Comparison of ENCODE assay signal across 8 mouse cellular contexts in genomic region chr16:30510504-30511451, GRCm38 (mm10). TPM values are rescaled to one million over a fixed set of nuclear protein-coding genes. Genes with fewer than 3 reads are reported as not detected.
DNase-seq lines count a peak whose midpoint lies in the region; ATAC-seq and TF ChIP-seq lines count a peak whose summit lies in the region.

No protein-coding gene starts in this region.

- no peak for TF ChIP-seq CTCF in stomach, postnatal 0 days (IDR thresholded peaks at IDR 0.05; ENCODE audit: low read depth)

- WGBS in forebrain, embryonic 11.5 days = 6% methylated on average over 44 of the region's 44 CpGs
- WGBS in heart, embryonic 16.5 days = 3% methylated on average over 44 of the region's 44 CpGs
- WGBS in liver, embryonic 15.5 days (ENCODE audit: insufficient replicate concordance) = 4% methylated on average over 44 of the region's 44 CpGs
- 5% methylated on average over 44 of the region's 44 CpGs for whole genome bisulfite sequencing in neural tube, embryonic 12.5 days
- WGBS in stomach, postnatal 0 days = 2% methylated on average over 44 of the region's 44 CpGs

- peak; percentile 94 for DNase-seq in CD4-positive, CD25-positive, alpha-beta regulatory T cell, adult 2 months (ENCODE audit: low read depth, low spot score)
- DNase-seq in c-Kit-positive CD71-negative TER-119-negative erythroid progenitor cells, embryonic 14.5 days (ENCODE audit: low read depth) = peak; percentile 70
- peak; percentile 94 for DNase-seq in forebrain, embryonic 11.5 days (ENCODE audit: low spot score)
- DNase-seq in kidney, postnatal 25 days = peak; percentile 90 to 94
- peak; percentile 91 for DNase-seq in stomach, postnatal 0 days (ENCODE audit: low spot score)

- H3K9ac ChIP-seq in forebrain, embryonic 11.5 days (ENCODE audit: low read length) = peak overlapping the region; percentile 77
- H3K9ac ChIP-seq in heart, embryonic 16.5 days (ENCODE audit: low read length) = peak overlapping the region; percentile 96
- H3K9ac ChIP-seq in liver, embryonic 15.5 days = peak overlapping the region; percentile 83
- H3K9ac ChIP-seq in neural tube, embryonic 12.5 days = peak overlapping the region; percentile 75
- H3K9ac ChIP-seq in stomach, postnatal 0 days (ENCODE audit: low read length) = peak overlapping the region; percentile 89

- TF ChIP-seq EP300 in stomach, postnatal 0 days (optimal IDR thresholded peaks at IDR 0.05) = peak; percentile 23

- peak overlapping the region; percentile 56 for H3K4me3 ChIP-seq in forebrain, embryonic 11.5 days (ENCODE audit: low read depth, low read length)
- H3K4me3 ChIP-seq in heart, embryonic 16.5 days (ENCODE audit: low read length) = peak overlapping the region; percentile 82
- H3K4me3 ChIP-seq in liver, embryonic 15.5 days (replicated peaks) = peak overlapping the region; percentile 80
- H3K4me3 ChIP-seq in neural tube, embryonic 12.5 days = peak overlapping the region; percentile 57
- H3K4me3 ChIP-seq in stomach, postnatal 0 days (ENCODE audit: low read depth, low read length) = peak overlapping the region; percentile 58

- H3K27ac ChIP-seq in forebrain, embryonic 11.5 days (ENCODE audit: low read depth, low read length) = peak overlapping the region; percentile 81
- peak overlapping the region; percentile 97 for H3K27ac ChIP-seq in heart, embryonic 16.5 days (ENCODE audit: low read length)
- H3K27ac ChIP-seq in liver, embryonic 15.5 days (replicated peaks) = peak overlapping the region; percentile 84
- H3K27ac ChIP-seq in neural tube, embryonic 12.5 days = peak overlapping the region; percentile 58; the same call in 1 of the 2 replicates
- H3K27ac ChIP-seq in stomach, postnatal 0 days (replicated peaks) = peak overlapping the region; percentile 97

- H3K4me1 ChIP-seq in forebrain, embryonic 11.5 days (replicated peaks; ENCODE audit: control insufficient read depth, insufficient read depth, low read length) = peaks cover 2% of the 10 kb centered on the region; the same call in 1 of the 2 replicates
- peaks cover 41% of the 10 kb centered on the region for H3K4me1 ChIP-seq in heart, embryonic 16.5 days (ENCODE audit: control insufficient read depth, insufficient read depth, low read length)
- peaks cover 40% of the 10 kb centered on the region for H3K4me1 ChIP-seq in liver, embryonic 15.5 days (replicated peaks)
- peaks cover 27% of the 10 kb centered on the region for H3K4me1 ChIP-seq in neural tube, embryonic 12.5 days
- peaks cover 17% of the 10 kb centered on the region for H3K4me1 ChIP-seq in stomach, postnatal 0 days (replicated peaks; ENCODE audit: control insufficient read depth, insufficient read depth)

- no peaks in the 10 kb centered on the region for H3K27me3 ChIP-seq in forebrain, embryonic 11.5 days (ENCODE audit: control insufficient read depth, insufficient read depth, low read length)
- H3K27me3 ChIP-seq in heart, embryonic 16.5 days (ENCODE audit: control insufficient read depth, insufficient read depth, low read length) = peaks cover 5% of the 10 kb centered on the region; the same call in 1 of the 2 replicates
- H3K27me3 ChIP-seq in liver, embryonic 15.5 days = no peaks in the 10 kb centered on the region
- H3K27me3 ChIP-seq in neural tube, embryonic 12.5 days (replicated peaks) = no peaks in the 10 kb centered on the region
- H3K27me3 ChIP-seq in stomach, postnatal 0 days (ENCODE audit: control insufficient read depth, insufficient read depth, low read length) = no peaks in the 10 kb centered on the region

- H3K4me2 ChIP-seq in forebrain, embryonic 11.5 days (ENCODE audit: low read depth, low read length, severe bottlenecking) = peak overlapping the region; percentile 74
- H3K4me2 ChIP-seq in heart, embryonic 16.5 days (ENCODE audit: low read depth, low read length) = peak overlapping the region; percentile 85
- H3K4me2 ChIP-seq in liver, embryonic 15.5 days = peak overlapping the region; percentile 75
- peak overlapping the region; percentile 70 for H3K4me2 ChIP-seq in neural tube, embryonic 12.5 days (replicated peaks)
- H3K4me2 ChIP-seq in stomach, postnatal 0 days (replicated peaks; ENCODE audit: low read depth) = peak overlapping the region; percentile 75

- peak; percentile 93 for ATAC-seq in forebrain, embryonic 11.5 days (replicated peaks; ENCODE audit: low FRiP score)
- ATAC-seq in heart, embryonic 16.5 days (replicated peaks; ENCODE audit: extremely low read depth, insufficient read depth, low FRiP score) = peak; percentile 80
- peak; percentile 80 for ATAC-seq in liver, embryonic 15.5 days (ENCODE audit: insufficient read depth)
- peak; percentile 92 for ATAC-seq in neural tube, embryonic 12.5 days (ENCODE audit: low FRiP score, low read depth)
- ATAC-seq in stomach, postnatal 0 days (ENCODE audit: low FRiP score, low TSS enrichment) = peak; percentile 78

- H3K36me3 ChIP-seq in forebrain, embryonic 11.5 days (ENCODE audit: control insufficient read depth, insufficient read depth, low read length) = no peaks in the 10 kb centered on the region
- H3K36me3 ChIP-seq in heart, embryonic 16.5 days (ENCODE audit: control insufficient read depth, insufficient read depth) = peaks cover 3% of the 10 kb centered on the region; the same call in 1 of the 2 replicates
- no peaks in the 10 kb centered on the region for H3K36me3 ChIP-seq in liver, embryonic 15.5 days (replicated peaks)
- H3K36me3 ChIP-seq in neural tube, embryonic 12.5 days = peaks cover 14% of the 10 kb centered on the region
- no peaks in the 10 kb centered on the region for H3K36me3 ChIP-seq in stomach, postnatal 0 days (ENCODE audit: control insufficient read depth, insufficient read depth, low read length)

- H3K9me3 ChIP-seq in forebrain, embryonic 11.5 days (ENCODE audit: control insufficient read depth, low read length) = no peaks in the 10 kb centered on the region
- 0 out of 2 replicates have a peak, but pooled peaks cover 4% of the 10 kb centered on the region for H3K9me3 ChIP-seq in heart, embryonic 16.5 days (replicated peaks; ENCODE audit: control insufficient read depth, low read length)
- no peaks in the 10 kb centered on the region for H3K9me3 ChIP-seq in liver, embryonic 15.5 days (replicated peaks)
- H3K9me3 ChIP-seq in neural tube, embryonic 12.5 days = no peaks in the 10 kb centered on the region
- no peaks in the 10 kb centered on the region for H3K9me3 ChIP-seq in stomach, postnatal 0 days (ENCODE audit: control insufficient read depth, low read length)

RNA-seq across cellular contexts. Expression of gene Tmem44, which starts 39.9 kb away (rescaled TPM):
- polyA plus RNA-seq in forebrain, embryonic 11.5 days (2014; fragmentation: Nextera tagmentation; extraction: Ambion mirVana) = 26.3 and 30.4 TPM in 2 replicates
- polyA plus RNA-seq in heart, embryonic 16.5 days (2015; fragmentation: Nextera tagmentation; extraction: Ambion mirVana) = 19.3 and 21.5 TPM in 2 replicates
- polyA plus RNA-seq in liver, embryonic 15.5 days (2015; fragmentation: Nextera tagmentation; extraction: Ambion mirVana) = 0.90 and 0.92 TPM in 2 replicates
- polyA plus RNA-seq in neural tube, embryonic 12.5 days (2016; fragmentation: Nextera tagmentation; extraction: Ambion mirVana) = 60.8 and 61.7 TPM in 2 replicates
- 3.5 and 4.3 TPM in 2 replicates for polyA plus RNA-seq in stomach, postnatal 0 days (2015; fragmentation: Nextera tagmentation; extraction: Ambion mirVana)

Comparison
In these comparisons a context has a peak if more than half of its experiments do, and no peak if none do; other contexts are left out.
1. Peak in every context shown above with its lines: DNase-seq, ATAC-seq, H3K4me3 ChIP-seq and H3K27ac ChIP-seq.